Mouse (Mus musculus) ES-Bruce4 (cell line): ENCODE measurements around the gene Polr1d.

Experiments used
- CTCF ChIP-seq: IDR thresholded peaks from one replicate; pipeline ENCODE4 v1.8.1; 2011; ENCODE audit warnings: low read depth, low read length
- EP300 ChIP-seq: IDR thresholded peaks from 2 replicates; pipeline ENCODE4 v1.6.1; 2011; ENCODE audit warnings: low read depth, low read length; ENCODE audit not compliant: insufficient read depth

DNA sequence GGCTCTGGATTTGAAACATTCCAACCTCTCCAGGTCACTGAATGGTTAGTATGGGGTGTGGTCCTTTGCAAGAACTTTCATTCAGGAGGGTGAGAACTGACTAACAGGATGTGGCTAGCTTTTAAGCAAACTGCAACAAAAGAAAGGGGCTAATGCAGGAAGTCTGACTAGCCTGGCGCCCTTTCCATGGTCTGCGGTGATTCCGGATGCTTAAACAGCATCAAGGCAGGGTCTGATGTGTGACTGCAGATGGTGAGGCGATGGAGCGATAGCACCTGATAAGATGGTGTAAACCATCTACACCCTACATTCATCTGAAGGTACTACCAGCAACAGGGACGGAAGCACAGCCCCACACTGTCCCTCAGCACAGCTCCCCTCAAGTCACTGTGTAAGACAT lies 82.5 kb downstream of the Polr1d start:
- no peak for TF ChIP-seq CTCF
- peak; percentile 83 for TF ChIP-seq EP300
